Mouse (Mus musculus): Measurements from ENCODE around the gene Wdhd1.

Wdhd1 gene

DNA sequence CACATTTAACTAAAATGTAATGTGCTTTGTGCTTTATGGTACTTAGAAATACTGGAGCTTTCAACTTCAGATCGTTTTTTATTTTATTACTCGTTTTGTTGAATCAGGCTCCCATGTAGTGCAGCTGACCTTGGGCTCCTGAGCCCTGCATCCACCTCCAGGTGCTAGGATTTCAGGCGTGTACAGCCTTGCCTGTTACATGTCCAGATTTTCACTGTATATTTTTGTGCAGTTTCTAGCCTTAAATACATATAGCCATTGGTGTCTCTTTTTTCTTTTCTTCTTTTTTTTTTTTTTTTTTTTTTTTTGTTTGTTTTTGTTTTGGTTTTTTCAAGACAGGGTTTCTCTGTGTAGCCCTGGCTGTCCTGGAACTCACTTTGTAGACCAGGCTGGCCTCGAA is 4.9 kb upstream of the Wdhd1 start:
- no peak for DNase-seq (ENCODE audit: low spot score in 2 of 2)

DNA sequence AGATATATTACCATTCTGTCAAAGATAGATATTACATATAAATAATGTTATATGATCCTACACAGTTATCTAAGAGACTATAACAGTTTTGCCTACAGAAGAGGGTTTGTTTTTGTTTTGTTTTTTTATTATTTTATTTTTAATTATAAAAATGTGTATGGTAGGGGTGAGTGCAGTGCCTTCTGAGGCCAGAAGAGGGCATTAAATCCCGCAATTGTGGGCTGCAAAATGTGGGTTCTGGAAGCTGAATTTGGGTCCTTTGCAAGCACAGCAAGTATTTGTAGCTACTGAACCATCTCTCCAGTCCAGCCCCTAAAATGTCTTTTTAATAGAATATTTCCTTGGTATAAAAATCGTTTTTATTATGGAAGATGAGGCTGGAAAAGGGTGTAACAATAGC is 2.4 kb upstream of the Wdhd1 start:
- no peak for DNase-seq (ENCODE audit: low spot score in 2 of 2)

DNA sequence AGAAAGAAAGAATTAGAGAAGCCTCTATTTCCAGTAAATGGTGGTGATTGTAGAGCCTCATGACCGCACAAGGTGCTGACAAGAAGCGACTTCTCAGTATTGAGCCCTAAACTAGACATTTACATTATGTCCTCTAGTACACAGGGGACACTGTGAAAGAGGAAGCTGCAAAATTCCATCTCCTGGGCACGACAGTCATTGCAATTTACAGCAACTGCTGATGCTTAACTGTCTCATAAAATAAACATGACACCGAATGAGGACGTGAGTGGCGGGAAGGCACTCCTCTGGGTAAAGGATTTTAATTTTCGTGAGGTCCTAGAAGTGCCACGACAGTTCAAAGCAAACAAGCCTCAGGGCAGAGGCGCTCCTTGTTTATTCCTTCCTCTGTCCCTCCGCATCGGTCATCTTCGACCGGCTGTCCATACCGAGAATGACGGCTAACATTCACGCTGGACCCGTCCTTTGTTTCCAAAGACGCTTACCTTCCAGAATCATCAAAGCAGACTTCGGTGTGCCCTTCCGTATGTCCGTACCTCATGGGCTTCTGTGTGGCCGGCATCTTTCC is 537 bp downstream of the Wdhd1 start:
- DNase-seq (ENCODE audit: low spot score in 2 of 2): peak in 1 of 2 experiments; percentile 39

DNA sequence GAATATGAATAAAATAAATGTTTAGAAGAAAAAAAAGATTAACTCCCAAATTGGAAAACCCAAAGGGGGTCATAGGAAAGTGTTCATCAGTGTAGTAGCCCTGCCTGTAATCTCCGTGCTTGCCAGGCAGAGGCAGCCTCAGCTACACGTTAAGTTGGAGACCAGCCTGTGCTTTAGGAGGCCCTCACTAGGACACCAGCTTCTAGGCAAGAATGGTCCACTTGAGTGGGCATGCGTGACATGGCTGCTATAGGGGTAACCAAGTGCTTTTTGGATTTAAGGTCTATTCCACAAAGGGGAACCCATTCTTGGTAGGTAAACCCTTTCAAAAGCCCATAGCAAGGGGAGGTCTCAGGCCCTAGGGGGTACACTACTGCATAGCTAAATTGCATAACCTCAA is 1.2 kb downstream of the Wdhd1 start:
- DNase-seq (ENCODE audit: low spot score in 2 of 2): peak; percentile 32 to 36

DNA sequence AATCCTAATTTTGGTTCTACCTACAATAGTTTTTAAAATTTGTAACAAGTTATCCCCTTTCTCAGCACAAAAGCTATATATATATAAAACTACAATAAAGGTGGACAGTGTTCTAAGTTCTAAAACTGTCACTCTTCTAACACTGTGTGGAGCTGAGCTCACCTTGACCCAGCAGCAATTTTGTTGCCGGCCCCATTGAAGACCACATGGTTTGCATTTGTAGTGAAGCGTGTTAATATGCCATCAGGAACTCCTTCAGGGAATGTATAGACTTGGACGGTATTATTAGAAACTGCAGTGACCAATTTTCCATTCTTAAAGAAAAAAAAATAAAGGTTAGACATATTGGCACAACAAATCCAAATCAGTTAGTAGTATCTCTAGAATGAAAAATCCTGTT is 2.9 kb downstream of the Wdhd1 start:
- no peak for DNase-seq (ENCODE audit: low spot score in 2 of 2)

DNA sequence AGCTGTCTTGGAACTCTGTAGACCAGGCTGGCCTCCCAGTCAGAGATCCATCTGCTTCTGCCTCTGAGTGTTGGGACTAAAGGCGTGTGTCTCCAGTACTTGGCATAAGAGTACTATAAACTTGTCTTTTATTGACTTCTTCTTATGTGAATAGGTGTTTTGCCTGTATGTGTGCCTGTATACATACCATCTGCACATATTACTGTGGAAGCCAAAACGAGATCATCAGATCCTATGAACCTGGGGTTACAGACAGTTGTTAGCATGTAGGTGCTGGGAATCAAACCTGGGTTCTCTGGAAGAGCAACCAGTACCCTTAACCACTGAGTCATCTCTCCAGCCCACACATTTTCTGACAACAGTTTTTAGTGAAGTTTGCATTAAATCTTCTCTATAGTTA is 7.0 kb downstream of the Wdhd1 start:
- DNase-seq (ENCODE audit: low spot score in 2 of 2): no peak

DNA sequence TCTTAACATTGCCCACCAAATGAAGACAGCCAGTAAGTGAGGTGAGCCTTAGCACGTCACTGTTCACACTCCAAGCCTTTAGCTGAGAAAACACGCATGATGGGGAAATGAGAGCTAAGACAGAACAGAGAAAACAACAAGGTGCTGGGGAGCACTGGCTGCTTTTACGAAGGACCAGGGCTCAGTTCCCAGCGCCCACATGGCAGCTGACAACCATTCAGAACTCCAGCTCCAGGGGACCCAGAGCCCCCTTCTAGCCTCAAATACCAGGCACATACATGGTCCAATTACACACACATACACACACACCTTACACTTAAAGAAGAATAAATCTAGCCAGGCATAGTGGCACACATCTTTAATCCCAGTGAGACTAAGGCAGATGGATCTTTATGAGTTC is 7.6 kb downstream of the Wdhd1 start:
- no peak for DNase-seq (ENCODE audit: low spot score in 2 of 2)

DNA sequence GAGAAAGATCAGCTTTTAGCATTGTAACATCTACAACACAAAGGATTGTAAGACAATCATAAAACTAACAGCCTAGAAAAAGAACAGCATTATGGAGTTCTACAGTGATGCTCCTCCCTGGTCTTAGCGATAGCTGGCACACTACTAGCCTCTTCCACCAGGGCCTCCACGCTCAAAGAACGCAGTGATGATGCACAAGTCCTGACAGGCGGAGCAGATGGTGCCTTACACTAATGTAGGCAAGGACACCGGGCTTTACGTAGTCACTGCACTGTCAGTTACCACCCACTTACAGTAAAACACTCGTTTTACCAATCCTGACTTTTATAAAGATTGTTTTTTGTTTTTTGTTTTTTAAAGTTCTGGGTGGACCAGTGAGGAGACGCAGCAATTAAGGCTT is 10.8 kb downstream of the Wdhd1 start:
- no peak for DNase-seq (ENCODE audit: low spot score in 2 of 2)

DNA sequence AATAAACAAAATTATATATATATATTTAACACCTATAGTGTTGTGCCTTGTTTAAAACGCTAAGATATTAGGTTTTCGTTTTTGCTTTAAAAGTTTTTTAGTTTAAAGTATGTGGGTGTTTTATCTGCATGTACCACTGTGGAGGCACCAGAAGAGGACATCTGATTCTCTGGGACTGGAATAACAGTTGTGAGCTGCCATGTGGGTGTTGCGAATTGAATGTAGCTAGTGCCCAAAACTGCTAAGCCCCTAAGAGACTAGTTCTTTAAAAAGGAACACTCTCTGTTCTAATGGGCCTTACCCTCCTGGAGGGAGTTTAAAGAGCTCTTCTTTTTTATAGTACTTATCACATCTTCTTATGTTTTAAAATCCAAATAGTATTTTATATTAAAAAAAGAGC is 11.8 kb downstream of the Wdhd1 start:
- DNase-seq (ENCODE audit: low spot score in 2 of 2): no peak

DNA sequence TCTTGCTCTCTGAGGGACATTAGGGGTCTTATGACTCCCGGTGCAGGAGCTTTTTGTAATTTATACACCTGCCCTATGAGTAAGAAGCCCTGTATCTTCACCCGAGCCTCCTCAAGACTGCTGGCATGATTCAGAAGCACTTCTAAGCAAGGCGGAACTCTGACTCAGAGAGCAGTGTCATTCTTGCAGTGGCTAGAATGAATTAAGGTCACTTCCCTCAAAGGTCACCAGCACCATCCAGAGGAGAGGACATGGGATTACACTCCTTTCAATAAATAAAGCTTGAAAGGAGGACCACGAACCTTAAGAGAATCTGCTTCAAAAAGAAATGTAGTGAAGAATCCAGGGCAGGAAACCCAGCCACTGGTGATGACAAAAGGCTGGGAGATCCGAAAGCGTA is 26.8 kb downstream of the Wdhd1 start:
- no peak for DNase-seq (ENCODE audit: low spot score in 2 of 2)

DNA sequence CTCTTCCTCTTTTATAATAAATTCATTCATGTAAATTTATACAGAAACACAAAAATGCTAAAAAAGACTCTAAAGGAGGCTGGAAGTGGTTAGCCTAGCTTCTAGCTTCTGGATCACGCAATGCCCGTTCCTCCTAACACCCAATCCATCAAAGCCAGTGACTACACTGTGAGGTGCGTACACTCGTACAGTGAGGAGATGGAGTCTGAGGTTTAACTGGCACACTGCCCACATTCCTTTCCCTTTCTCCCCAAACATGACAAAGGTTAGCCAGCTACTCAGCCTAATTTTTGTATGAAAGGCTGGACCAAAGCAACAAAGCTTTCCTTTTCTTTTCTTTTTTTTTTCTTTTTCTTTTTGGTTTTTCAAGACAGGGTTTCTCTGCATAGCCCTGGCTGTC is 33.9 kb downstream of the Wdhd1 start:
- no peak for DNase-seq (ENCODE audit: low spot score in 2 of 2)

DNA sequence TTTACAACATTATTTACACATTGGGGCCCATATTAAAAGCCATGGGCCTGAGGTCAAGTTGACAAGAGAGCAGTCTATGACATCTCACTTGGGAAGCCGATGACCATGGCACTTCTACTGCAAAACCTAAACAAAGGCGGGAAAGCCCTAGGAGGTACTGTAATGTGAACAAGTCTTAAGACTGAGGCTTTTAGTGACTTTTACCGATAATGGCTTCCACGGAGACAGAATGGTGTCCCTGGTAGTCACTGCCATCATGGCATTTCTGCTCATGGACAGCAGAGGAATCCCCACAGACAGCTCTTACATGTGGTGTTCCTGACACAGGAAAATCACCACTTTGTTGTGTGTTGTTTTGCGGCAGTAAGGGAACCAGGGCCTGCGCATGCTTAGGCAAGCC is 35.6 kb downstream of the Wdhd1 start:
- no peak for DNase-seq (ENCODE audit: low spot score in 2 of 2)

DNA sequence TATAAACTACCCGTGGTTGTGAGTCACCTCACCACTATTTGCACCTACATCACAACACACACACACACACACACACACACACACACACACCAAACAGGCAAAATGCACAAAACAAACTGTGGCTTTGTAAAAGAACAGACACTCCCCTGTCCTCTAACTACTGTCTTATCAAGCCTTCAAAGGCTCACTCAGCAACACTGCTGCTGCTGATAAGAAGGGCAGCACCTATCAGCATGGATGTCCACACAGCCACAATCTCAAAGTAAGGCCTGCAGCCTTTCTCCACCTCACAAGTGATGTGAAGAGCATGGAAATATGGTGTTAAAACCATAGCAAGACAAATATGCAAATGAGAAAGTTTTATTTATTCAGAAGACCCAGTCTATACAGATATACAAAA is 36.1 kb downstream of the Wdhd1 start:
- DNase-seq (ENCODE audit: low spot score in 2 of 2): peak in 1 of 2 experiments; percentile 67

DNA sequence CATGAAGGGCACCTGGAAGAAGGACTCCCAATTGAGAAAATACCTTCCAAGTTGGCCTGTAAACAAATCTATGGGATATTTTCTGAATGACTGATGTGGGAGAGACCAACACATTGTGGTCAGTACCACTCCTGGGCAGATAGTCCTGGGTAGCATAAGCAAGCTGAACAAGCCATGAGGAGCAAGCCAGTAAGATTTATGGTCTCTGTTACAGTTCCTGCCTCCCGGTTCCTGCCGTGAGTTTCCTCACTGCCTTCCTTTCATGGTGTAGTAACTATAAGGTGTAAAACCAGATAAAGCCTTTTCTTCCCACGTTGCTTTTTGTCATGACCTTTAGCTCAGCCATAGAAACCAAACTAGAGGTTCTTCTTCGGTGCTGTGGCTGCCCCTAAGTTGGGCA is 39.4 kb downstream of the Wdhd1 start:
- DNase-seq (ENCODE audit: low spot score in 2 of 2): no peak

DNA sequence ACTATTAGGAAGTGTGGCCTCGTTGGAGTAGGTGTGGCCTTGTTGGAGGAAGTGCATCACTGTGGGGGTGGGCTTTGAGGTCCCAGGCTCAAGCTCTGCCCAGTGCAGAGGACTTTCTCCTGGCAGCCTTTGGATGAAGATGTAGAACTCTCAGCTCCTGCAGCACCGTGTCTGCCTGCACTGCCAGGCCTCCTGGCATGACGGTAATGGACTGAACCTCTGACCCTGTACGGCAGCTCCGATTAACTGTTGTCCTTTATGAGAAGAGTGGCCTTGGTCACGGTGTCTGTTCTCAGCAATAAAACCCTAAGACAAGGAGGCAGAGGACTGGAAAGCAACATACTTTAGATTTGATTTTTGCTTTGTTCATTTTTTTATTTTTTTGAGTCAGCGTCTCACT is 40.2 kb downstream of the Wdhd1 start:
- DNase-seq (ENCODE audit: low spot score in 2 of 2): no peak

DNA sequence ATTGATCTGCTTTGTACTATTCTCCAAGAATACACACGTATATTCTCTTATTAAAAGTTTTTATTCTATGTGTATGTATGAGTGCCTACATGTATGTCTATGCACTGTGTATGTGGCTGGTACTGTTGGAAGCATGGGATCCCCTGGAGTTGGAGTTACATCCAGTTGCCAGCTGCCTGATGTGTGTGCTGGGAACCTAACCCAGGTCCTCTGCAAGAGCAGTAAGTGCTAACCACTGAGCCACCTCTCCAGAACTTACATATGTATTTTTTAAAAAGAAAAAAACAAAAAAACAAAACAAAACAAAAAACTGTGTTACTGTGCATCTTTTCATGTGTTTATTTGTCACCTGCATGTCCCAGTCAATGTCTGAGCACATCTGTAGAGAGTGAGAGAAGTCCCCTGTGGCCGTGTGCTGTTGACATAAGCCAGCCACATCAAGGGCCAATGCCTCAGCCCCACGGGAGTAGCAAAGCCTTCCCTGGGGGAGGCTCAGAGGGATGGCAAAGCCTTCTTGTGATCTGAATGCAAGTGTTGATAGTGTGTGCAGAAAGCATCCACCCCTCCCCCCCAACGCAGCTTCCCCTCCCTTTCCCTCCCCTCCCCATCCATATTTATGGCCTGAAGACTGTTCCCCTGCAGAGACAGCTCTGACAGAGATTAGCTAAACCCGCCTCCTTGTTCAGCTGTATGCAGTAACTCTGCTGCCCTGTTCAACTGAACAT is 42.0 kb downstream of the Wdhd1 start:
- no peak for DNase-seq (ENCODE audit: low spot score in 2 of 2)

DNA sequence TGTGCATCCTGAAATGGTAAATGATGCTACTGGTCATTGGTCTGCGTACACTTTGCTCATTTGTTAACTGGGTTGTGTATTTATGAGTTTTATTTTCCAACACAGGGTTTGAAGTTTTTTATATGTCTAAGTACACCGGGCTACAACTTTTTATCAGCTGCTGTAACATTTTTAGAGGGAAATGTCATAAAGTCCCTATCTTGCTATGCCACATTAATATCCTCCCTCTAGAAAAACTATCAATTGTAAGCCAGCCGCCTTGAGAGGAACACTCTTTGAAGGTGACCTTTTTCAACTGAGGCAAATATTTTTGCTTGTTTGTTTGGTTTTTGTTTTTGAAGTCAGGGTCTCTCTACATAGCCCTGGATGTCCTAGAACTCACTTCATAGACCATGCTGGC is 42.6 kb downstream of the Wdhd1 start:
- DNase-seq (ENCODE audit: low spot score in 2 of 2): no peak

DNA sequence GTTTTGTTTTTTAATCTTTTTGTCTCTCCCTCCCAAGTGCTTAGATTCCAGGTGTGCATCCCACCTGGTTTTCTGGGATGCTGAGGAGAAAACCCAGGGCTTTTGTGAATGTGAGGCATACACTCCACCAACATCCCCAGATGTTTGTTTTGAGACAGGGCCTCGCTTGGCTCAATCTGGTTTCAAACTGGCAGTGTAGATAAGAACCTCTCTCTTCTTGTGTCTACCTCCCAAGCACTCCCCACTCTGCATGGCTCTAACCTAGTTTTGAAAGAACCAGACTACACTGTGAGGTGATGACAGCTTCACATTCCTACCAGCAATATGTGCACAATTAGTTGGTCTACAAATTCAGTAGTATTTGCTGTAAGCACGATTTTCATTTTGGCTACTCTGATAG is 43.1 kb downstream of the Wdhd1 start:
- DNase-seq (ENCODE audit: low spot score in 2 of 2): peak in 1 of 2 experiments; percentile 41

DNA sequence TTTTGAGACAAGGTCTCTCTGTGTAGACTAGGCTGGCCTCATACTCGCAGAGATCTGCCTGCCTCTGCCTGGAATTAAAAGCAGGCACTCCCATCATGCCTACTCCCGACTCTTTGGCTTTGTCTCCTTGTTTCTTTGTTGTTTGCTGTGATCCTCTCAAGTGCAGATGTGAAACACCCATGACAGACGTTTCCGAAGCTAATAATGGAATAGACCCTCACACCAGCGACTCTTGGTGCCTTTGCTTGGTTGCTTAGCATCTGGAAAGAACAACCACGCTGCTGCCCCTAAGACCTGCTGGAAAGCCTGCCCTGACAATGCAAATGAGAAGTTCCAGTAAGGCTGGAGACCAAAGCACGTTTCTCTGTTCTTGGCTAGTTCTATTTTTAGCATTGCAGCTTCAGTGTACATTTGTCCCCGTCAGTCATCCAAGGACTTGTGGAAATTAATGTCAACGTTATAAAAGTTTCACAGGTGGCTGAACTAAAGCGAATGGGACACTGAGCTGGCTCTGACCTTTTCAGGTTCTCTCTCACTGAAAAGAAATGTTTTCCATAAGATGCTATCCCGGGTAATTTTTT is 46.8 kb downstream of the Wdhd1 start:
- DNase-seq (ENCODE audit: low spot score in 2 of 2): no peak

DNA sequence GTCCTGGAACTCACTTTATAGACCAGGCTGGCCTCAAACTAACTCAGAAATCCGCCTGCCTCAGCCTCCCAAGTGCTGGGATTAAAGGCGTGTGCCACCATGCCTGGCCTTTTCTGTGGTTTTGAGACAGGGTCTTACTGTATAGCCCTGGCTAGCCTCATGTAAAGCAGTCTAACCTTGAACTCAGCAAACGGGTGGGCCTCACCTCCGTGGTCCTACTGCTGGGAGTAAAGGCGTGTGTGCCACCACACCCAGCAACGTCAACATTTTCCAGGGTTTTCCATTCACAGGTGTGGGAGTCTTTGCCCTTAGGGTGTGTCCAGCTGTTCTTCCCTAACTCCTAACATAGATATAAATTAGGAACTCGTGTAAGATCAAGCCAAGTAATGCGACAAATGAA is 50.7 kb downstream of the Wdhd1 start:
- DNase-seq (ENCODE audit: low spot score in 2 of 2): no peak

DNA sequence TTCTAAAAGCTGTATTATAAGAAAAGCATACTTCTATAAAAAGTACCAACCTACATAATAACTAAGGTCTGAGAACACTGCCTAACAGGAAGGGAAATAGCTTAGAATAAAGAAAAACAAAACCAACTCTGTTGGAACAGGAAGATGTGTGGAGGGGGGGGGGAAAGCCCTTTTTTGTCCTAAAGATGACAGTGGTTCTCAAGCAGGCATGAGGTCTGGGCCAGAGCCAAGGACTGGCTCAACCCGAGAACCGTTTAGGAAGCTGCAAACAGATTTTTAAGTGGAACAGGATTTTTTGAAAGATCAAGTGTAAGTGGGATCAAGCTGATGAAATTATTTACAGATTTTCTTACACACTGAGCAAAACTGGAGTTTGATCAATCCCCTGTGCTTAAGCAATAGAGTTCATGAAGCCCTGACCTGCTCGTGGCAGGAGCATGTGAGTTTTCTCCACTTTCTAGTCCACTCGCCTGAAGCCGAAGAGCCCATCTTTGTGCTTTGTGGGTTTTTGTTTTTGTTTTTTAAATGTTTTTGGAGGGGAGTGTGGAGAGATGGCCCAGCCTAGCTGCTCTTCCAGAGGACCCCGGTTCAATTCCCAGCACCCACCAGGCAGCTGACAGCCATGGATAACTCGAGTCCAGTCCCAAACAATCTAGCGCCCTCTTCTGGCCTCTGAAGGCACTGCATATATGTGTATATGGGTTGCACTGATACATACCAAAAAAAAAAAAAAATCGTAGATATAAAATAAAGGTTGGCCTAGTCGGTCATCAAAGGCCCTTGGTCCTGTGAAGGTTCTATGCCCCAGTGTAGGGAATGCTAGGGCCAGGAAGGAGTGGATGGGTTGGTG is 52.0 kb downstream of the Wdhd1 start:
- peak in 1 of 2 experiments; percentile 32 for DNase-seq (ENCODE audit: low spot score in 2 of 2)

DNA sequence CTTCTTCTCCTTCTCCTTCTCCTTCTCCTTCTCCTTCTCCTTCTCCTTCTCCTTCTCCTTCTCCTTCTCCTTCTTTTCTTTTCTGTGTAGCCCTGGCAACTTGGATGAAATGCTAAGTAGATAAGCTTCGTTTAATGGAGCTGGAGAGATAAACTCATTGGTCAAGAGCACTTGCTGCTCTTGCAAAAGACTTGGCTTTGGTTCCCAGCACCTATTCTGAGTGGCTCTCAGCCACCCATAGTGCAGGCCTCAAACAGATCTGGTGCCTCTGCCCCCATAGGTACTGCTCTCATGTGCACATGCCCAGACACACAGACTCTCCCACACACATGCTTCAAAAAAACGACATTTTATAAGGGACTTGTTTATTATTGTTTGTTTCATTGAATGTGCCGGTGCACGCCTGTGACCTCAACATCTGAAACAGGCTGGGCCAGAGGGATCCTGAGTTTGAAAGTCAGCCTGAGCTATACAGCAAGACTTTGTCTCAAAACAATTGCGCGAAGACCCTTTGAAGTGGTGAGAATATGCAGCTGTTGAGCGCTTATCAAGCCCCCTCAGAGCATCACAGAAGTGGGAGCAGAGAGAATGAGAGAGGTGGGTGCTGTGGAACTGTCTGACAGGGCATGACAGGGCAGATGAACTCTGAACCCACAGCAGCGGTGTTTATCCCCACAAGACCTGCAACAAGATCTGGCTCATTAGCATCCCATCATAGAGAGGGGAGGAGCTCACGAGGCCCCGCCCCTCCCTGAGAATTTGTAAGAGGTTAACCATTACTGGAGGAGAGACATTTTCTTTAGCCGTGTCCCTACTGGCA is 53.8 kb downstream of the Wdhd1 start:
- peak in 1 of 2 experiments; percentile 27 for DNase-seq (ENCODE audit: low spot score in 2 of 2)
